Mouse (Mus musculus) lung, postnatal 0 days (tissue): ENCODE results near the gene Usp48.

ENCODE experiments used
- CTCF ChIP-seq: IDR thresholded peaks from 2 replicates; pipeline ENCODE4 v1.5.1; 2016; ENCODE audit warnings: antibody characterized with exemption, mild to moderate bottlenecking
- EP300 ChIP-seq: IDR thresholded peaks from 2 replicates; pipeline ENCODE4 v1.6.1; 2016; ENCODE audit warnings: antibody characterized with exemption, mild to moderate bottlenecking, control low read depth

- TF ChIP-seq CTCF (no peak), EP300 (no peak)
Measured at GRCm38 (mm10) chr4:137556673-137557210, 36.8 kb upstream of the Usp48 start.
